Comparison of ENCODE assay signal across 7 mouse cellular contexts in genomic region chr4:148170842-148171241, GRCm38 (mm10). TPM values are rescaled to one million over a fixed set of nuclear protein-coding genes. Genes with fewer than 3 reads are reported as not detected.
DNase-seq lines count a peak whose midpoint lies in the region; TF ChIP-seq lines count a peak whose summit lies in the region.

No protein-coding gene starts in this region.

- TF ChIP-seq CTCF in ES-Bruce4 (IDR thresholded peaks at IDR 0.05; ENCODE audit: low read depth, low read length) = peak; percentile 83

- no peak overlapping the region for H3K4me3 ChIP-seq in ES-Bruce4 (ENCODE audit: low read depth, low read length)

- intact Hi-C loops in left cerebral cortex, postnatal 25 days (cut with DNase I) = loop anchor here (1.0 to 5.0 kb wide), 4 partner anchors 46 to 258 kb away; no protein-coding TSS in a partner anchor

- H3K9me3 ChIP-seq in ES-Bruce4 (replicated peaks; ENCODE audit: control insufficient read depth, insufficient read depth, low read length, poor library complexity, severe bottlenecking) = no peaks in the 10 kb centered on the region

- DNase-seq in left cerebral cortex, adult 18-20 months (ENCODE audit: low spot score in 2 of 2) = peak; percentile 57 to 70
- no peak for DNase-seq in left cerebral cortex, adult 11 months (ENCODE audit: low spot score)
- peak; percentile 59 for DNase-seq in adipocyte (ENCODE audit: low spot score)
- DNase-seq in embryo, embryonic 11.5 days (ENCODE audit: low read depth, low spot score) = peak; percentile 39
- peak; percentile 71 to 74 for DNase-seq in left cerebral cortex, postnatal 25 days (ENCODE audit: low spot score in 2 of 2)
- DNase-seq in retina, postnatal 7 days (ENCODE audit: low read depth, low spot score) = peak; percentile 50

- no peaks in the 10 kb centered on the region for H3K4me1 ChIP-seq in ES-Bruce4 (ENCODE audit: control insufficient read depth, insufficient read depth, low read length)

- no peak for TF ChIP-seq EP300 in ES-Bruce4 (IDR thresholded peaks at IDR 0.05; ENCODE audit: insufficient read depth, low read depth, low read length)

- TF ChIP-seq POLR2A in ES-Bruce4 (IDR thresholded peaks at IDR 0.05; ENCODE audit: insufficient read depth, low read length) = no peak

- H3K27me3 ChIP-seq in ES-Bruce4 (ENCODE audit: control insufficient read depth, insufficient read depth, low read length, poor library complexity, severe bottlenecking) = no peaks in the 10 kb centered on the region

- no peak overlapping the region for H3K9ac ChIP-seq in ES-Bruce4 (ENCODE audit: low read depth, poor library complexity, severe bottlenecking)

- H3K27ac ChIP-seq in ES-Bruce4 (ENCODE audit: insufficient read depth, low read length) = no peak overlapping the region

- no peaks in the 10 kb centered on the region for H3K36me3 ChIP-seq in ES-Bruce4 (ENCODE audit: control insufficient read depth, insufficient read depth, low read length, poor library complexity, severe bottlenecking)

RNA-seq across cellular contexts. Expression of gene Fbxo2, which starts 10.4 kb away (rescaled TPM):
- 100 to 1,000 TPM; 118 to 126 TPM for total RNA-seq in left cerebral cortex, adult 18-20 months (2021)
- 6.0 and 6.9 TPM in 2 replicates for polyA plus RNA-seq in ES-Bruce4 (2011; ENCODE audit: insufficient read depth, insufficient read length, low read depth, missing spikeins)
- 10 to 100 TPM; 86.8 to 87.2 TPM for total RNA-seq in left cerebral cortex, postnatal 25 days (2021)

RNA-seq across cellular contexts. Expression of gene Fbxo44, which starts 10.6 kb away (rescaled TPM):
- 100 to 1,000 TPM; 137 to 157 TPM for total RNA-seq in left cerebral cortex, adult 18-20 months (2021)
- polyA plus RNA-seq in ES-Bruce4 (2011; ENCODE audit: insufficient read depth, insufficient read length, low read depth, missing spikeins) = 12.5 and 13.3 TPM in 2 replicates
- total RNA-seq in left cerebral cortex, postnatal 25 days (2021) = 100 to 1,000 TPM; 133 to 134 TPM

RNA-seq across cellular contexts. Expression of gene Fbxo6, which starts 18.9 kb away (rescaled TPM):
- 10 to 100 TPM; 32.1 to 35.3 TPM for total RNA-seq in left cerebral cortex, adult 18-20 months (2021)
- 41.6 and 51.5 TPM in 2 replicates for polyA plus RNA-seq in ES-Bruce4 (2011; ENCODE audit: insufficient read depth, insufficient read length, low read depth, missing spikeins)
- total RNA-seq in left cerebral cortex, postnatal 25 days (2021) = 10 to 100 TPM; 26.9 to 28.0 TPM

RNA-seq across cellular contexts. Expression of gene Draxin, which starts 40.3 kb away (rescaled TPM):
- under 1 TPM; 0.19 to 0.21 TPM for total RNA-seq in left cerebral cortex, adult 18-20 months (2021)
- 0.17 and 0.22 TPM in 2 replicates for polyA plus RNA-seq in ES-Bruce4 (2011; ENCODE audit: insufficient read depth, insufficient read length, low read depth, missing spikeins)
- under 1 TPM; 0.28 to 0.37 TPM for total RNA-seq in left cerebral cortex, postnatal 25 days (2021)

RNA-seq across cellular contexts. Expression of gene Mad2l2, which starts 40.7 kb away (rescaled TPM):
- 10 to 100 TPM; 10.7 to 17.5 TPM for total RNA-seq in left cerebral cortex, adult 18-20 months (2021)
- polyA plus RNA-seq in ES-Bruce4 (2011; ENCODE audit: insufficient read depth, insufficient read length, low read depth, missing spikeins) = 45.9 and 60.3 TPM in 2 replicates
- total RNA-seq in left cerebral cortex, postnatal 25 days (2021) = 10 to 100 TPM; 11.2 to 14.9 TPM
